Mouse (Mus musculus) adrenal gland, postnatal 14 days (tissue): Measurements from ENCODE around the gene Foxs1. TPM values are rescaled to one million over a fixed set of nuclear protein-coding genes. Genes with fewer than 3 reads are reported as not detected.
A peak's percentile ranks its signal among the peaks of the same experiment; 100 is the strongest.

Experiments
- DNase-seq: peaks from one replicate; pipeline ENCODE4 v3.0.0; 2021; ENCODE audit warnings: mixed read lengths
- long read RNA-seq, 2 experiments: library from polyadenylated mRNA; stranded (forward); transcript quantifications; one replicate each; pipeline ENCODE4 v2.0.0; 2021
- total RNA-seq: library from RNA; stranded (reverse); gene quantifications from 2 replicates; pipeline ENCODE4 v1.2.3, GENCODE M21; 2021

The Foxs1 gene
- total RNA-seq = 3.6 and 6.1 TPM in 2 replicates
- long read RNA-seq, experiment 1, partial matches to known transcripts = 0 of 1 reads
- long read RNA-seq, experiment 1, other reads (novel, unspliced or antisense) = 0 of 1 reads
- long read RNA-seq, experiment 2, partial matches to known transcripts = 0 of 4 reads
- long read RNA-seq, experiment 2, other reads (novel, unspliced or antisense) = 0 of 4 reads

DNA sequence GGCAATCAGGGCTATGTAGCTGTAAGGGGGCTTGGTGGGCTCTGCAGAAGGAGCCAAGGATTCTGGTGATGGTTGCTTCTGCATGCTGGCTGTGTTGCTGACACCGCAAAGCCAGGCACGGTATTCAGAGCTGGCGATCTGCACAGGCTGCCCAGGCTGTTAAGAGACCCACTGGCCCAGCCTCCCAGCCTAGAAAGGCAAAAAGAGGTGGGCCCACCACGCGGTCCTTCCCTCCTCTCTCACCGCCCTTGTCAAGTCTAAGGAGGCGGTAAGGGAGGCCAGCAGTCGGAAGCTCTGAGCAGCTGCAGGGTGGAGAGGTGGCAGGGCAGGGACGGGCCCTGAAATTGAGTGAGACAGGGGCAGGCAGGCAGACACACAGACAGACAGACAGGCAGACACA, at the start of gene Foxs1:
Gene Foxs1 (minus strand): TSS at position 161 of the 400 bp plus-strand sequence.
- DNase-seq = peak; percentile 21

DNA sequence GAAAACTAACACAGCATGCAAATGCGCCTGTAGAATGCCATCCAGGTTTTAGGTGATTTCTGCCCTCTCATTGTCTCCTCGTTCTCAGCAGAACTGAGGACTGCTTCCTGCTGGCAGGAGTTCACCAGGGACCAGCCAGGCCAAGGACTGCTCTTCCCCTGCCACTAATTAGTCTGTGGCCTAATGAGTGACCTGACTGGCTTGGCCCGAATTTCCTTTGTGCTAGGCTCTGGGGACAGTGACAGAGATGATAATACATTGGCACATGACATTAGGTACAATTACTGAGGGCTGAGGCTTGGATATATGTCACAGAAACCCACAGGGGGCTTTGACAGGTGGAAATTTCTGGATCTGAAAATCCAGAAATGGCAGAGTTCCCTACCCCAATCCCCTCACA, 44.0 kb upstream of the Foxs1 start:
- DNase-seq = no peak

DNA sequence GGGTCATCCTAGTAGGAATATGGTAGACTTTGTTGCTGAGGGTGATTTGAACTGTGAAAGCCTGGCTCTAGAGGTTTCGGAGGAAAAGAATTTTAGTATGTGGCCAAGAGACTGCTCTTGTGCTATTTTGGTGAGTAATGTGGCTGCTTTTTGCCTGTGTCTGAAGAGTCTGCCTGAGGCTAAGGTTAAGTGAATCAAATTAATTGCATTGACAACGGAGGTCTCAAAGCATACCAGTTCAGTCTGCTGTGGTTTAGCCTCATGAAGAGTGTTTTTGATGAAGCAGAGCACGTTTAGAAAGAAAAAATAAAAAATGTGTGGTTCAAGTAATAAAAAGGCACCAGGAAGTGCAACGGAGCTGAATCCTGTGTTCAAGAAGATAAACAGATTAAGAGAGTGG, 32.5 kb upstream of the Foxs1 start:
- DNase-seq = no peak

DNA sequence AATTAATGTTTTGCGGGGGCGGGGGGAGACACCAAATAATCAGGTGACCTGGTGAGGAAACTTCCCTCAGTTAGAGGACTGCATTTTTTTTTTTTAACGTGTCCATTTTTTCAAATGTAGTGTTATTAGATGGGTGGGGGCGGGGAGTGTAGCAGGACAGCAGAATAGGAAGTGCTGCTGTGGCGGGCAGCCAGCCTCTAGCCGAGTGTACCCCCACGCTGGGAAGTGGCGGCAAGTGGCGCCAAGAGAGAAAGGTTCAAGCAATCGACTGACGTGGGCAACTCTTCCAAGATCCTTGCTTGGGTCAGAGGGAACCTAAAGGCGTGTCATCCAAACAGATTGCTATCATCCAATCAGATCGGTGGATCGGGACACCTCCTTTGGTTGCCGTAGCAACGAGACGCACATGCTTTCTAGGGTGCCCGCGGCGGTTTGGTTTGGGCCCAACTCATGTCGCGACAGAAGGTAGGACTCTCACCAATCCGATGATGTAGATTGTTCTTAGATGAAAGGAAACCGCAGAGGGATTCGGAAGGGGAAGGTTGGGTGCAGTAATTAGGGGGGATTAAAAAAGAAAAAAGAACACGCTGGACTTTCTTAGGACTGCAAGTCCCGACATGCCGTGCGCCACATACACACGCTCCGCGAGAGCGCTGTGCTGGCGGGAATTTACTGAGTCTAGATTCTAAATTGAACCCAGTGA, 29.2 kb upstream of the Foxs1 start, which contains the start of gene Ttll9:
Gene Ttll9 (plus strand): TSS at position 395 of the 703 bp plus-strand sequence.
- DNase-seq = peak; percentile 86

DNA sequence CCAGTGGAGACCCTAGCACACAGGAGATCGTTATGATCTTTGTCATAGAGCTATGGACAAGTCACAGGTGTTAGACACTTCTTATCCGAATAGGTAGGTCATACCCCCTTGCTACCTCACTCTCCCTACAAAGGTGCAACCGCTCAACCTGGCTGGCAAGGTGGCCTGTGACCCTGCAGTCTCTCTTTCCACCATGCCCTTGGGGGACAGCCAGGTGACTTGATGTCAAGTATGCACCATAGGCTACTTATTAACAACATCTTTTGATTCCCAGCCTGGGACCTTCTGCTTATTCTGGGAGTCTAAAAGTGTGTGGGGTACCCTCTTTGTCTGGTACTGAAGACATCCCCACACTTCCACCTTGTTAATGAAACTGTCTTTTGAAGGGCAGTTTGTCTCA, 25.1 kb upstream of the Foxs1 start:
- no peak for DNase-seq

DNA sequence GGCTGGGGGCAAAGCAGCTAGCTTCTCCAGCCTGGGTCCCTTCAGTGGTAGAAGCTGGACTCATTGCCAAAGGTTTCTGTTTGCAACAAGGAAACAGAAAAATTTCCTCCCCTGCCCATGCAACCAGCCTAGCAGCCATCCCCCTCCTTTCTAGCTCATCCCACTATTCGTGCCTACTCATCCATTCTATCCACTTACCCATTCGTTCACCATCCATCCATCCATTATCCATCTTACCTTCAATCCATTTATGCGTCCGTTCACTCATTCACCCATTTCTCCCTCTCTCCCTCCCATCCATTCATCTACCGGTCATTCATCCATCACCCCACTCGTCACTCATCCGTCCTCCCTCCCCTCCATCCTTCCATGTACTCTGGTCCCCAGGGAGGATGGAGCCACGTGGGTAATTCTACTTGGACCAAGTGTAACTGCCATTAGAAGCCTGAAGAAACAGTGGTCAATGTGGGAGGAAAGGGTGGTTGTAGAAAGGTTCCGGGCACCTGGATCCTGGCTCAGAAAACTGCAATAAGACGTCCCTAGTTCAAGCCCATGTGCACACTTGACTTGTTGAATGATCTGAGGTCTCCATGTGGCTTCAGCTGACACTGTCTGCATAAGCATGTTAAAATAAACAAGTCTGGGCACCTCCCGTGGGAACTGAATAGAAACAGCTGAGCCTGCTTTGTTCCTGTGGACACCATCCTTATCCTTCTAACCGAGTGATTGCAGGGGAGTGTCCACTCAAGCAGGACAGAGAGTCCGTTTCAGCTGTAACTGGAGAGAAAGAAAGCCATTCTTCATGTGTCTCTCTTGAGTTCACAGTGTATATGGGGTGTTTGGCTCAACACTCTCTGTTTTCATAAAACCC, 19.1 kb upstream of the Foxs1 start:
- no peak for DNase-seq

DNA sequence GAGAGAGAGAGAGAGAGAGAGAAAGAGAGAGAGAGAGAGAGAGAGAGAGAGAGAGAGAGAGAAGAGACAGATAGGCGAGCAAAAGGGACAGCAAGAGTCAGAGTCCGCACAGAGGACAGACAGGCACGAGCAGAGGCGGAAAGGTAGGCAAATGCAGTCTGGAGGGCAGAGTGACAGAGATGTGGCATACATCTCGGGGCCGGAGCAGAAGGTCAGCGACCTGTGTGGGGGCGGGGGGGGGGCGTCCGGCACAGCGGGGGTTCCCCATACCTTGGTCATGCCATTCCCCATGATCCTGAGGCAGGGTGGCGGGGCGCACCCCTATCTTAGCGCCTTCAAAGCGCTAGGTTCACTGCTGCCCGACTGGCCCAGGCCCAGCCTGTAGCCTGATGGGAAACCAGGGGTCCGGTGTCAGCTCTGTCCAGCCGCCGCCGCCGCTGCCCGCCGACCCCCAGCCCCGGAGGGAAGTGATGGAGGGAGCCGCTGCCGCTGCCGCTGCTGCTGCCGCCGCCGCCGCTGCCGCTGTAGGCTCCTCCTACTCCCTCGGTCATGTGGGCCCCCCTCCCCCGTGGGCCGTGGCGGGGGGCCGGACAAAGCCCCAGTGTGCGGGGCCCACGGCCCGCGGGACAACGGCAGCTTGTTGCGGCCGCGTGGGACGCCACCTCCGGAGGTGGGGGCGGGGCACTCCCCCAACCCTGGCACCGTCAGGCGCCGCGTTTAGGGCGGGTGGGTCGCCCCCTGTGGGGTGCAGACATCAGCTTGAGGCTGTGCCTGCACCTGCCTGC, 18.2 kb upstream of the Foxs1 start, which contains the start of gene Dusp15:
Gene Dusp15 (minus strand): TSS at position 634 of the 785 bp plus-strand sequence.
- DNase-seq = peak; percentile 59

DNA sequence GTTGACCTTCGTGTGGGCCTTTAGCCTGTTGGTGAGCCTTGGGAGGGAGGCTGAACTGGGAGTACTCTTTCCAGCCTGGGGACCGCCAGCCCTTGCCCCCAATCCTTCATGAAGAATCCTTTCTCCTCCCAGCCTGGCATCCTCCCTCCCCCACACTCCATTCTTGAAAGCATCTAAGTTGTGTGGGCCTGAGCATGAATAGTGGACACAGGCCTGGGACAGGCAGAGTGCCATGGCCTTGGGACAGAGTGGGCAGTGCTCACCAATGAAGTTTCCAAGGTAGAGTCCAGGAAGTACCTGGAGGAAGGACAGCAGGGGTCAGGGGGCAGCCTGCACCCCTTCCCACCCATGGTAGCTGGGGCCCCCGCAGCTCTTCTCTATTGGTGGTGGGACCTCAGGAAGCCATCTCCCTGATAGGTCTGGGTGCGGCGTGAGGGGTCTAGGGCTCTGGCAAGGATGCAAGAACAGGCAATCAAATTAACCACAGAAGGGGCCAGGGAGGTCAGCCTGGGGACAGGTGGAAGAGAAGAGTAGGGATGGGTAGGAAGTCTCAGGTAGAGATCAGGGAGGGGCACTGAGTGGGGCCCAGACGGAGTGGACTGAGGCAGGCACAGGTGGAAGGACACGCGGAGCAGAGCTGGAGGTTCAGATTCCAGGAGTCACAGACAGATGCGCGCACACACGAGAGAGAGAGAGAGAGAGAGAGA, 17.5 kb upstream of the Foxs1 start:
- DNase-seq = peak; percentile 32

DNA sequence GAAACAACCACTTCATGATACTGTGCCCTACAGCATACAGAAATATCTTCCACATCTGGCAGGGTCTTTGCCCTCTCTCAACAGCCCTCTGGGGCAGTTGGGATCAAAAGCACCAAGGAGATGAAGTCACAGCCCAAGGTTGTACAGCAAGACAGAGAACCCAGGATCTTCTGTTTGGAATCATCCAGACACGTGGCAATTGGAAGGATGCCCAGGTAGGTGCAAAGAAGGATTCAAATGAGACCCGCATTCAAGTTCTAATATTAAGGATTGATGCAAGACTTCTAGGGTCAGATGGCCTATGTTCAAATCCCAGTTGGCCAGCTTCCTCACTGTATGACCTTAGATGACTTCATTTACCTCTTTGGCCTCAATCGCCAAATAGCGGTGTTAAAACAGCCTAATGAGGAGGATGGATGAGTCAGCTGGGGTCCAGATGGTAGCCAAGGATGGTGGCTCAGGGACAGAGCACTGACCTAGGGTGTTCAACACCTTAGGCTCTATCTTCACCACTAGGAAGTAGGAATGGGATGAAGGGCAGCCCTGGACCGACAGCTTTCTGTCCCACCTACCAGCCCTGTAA, 15.5 kb upstream of the Foxs1 start:
- no peak for DNase-seq

DNA sequence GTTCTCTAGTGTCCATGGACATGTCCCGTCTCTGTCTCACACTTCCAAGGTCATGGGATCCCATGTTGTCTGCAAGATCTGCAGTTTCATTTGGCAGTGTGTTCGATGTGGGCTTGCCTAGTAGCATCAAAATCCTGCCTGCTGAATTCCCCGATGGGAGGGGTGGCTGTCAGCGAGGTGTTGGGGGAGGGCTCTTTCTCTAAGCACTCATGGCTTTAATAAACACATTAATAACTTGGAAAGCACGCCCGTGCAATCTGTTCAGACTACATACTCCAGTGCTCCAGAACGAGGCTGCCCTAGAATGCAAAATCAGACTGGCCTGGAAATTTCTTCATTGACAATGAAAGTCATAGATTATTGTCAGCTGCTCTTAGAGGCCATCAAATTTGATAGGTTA, 14.1 kb upstream of the Foxs1 start:
- DNase-seq = no peak

DNA sequence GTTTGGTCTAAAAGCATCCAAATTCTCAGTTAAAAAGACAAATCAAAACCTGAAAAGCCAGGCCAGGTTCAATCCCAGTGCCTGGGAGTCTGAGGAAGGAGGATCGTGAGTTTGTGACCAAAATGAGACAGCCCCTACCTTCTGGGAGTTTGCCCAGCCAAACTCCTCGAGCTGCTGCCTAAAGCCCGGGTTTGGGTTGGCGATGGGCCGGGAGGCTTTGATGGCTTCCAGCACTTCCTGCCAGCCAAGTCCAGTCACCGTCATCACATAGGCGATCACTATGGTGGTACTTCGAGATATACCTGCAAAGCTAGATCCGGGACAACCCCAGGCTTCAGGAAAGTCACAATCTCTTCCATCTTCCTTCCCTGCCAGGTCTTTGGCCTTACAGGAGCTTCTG, 11.0 kb upstream of the Foxs1 start:
- DNase-seq = no peak

DNA sequence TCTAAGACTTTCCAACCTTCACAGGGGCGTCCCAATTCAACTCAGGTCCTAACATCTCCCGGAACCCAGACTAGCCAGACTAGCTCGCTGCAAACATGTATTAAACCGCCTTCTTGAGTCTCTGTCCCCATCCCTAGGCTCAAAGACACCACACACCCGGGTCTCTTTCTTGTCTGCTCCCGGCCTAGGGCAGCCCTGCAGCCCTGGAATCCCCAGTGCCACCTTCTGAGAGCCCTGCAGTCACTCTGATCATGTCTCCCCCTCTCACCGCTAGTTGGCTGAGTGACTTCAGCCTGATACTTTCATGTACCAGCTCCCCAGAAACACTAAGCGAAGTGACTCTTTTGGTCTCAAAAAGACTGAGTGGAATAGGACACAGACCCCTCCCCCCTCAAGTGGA, 10.6 kb upstream of the Foxs1 start:
- DNase-seq = no peak

DNA sequence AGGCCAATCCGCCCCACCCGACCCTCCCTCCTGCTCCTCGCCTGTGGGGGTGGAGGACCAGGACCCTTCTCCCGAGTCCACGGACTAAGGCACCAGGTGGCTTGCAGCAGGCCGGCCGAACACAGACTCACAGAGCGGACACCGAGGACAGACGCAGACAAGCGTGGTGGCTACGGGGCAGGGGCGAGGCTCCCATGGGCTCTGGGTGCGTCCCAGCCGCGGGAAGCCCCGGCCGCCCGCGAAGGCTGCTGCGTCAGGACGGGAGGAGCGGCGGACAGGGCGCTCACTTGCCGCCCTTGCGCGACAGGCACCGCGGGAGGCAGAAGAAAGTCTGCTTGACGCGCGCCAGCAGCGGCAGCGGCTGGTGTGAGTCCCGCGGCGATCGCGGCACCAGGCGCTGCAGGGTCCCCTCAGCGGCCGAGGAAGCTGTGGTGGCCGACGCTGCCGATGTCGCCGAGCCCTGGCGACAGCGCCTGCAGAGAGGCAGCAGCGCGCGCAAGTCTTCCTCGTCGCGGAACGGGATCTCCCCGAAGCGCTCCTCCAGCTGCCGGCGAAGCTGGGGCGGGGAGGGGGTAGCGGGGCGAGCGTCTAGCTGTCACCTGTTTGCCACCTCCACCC, 10.0 kb upstream of the Foxs1 start:
- peak; percentile 57 for DNase-seq

DNA sequence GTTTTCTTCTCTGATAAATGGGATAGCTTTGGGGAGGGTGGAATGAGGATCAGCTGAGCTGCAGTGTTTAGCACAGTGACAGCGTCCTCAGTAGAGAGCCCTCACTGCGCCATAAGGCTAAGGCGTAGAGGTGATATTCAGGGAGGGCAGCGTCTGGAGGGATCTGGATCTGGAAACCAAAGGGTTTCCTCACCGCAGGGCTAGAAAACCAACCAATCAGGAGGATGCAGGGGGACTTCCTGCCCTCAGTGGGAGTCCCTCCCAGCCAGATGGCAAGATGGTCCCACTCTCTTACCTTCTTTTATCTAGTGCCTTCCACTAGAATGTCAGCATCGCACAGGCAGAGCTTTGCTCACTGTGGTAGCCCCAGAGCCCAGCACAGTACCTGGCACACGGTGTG, 8.8 kb upstream of the Foxs1 start:
- no peak for DNase-seq

DNA sequence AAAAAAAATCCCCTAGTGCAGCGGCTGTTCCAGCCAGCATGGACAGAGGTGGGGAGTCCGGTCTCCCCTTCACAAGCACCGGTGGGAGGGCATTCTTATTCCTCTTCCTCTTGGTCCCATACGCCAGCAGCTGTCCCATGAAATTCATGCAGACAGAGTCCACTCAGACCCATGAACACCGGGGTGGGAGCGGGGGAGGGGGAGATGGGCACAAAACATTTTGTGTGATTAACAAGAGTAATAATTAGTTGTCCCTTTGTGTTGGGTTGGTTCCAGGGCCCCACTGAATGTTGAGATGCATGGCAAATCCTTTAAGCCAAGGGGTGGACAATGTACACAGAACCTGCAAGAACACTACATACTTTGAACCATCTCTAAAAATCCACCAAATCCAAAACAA, 8.1 kb upstream of the Foxs1 start:
- no peak for DNase-seq

DNA sequence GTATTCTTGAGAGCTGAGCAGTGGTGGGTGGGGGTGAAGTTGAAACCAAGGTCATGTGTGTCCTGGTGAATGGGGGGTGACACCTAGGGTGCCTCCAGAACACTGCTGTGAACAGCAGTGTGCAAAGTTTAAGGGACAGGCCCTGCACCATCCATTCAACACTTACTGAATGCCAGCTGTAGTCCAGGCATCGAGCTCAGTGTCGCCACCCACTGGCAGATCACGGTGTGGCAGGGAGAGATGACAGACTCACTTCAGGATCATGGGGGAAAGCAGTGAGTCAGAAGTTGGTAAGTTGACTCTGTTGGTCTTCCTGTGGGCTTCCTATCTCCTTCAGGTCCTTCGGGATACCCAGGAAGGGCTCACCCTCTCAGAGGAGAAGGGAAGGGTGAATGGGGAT, 6.8 kb upstream of the Foxs1 start:
- DNase-seq = peak; percentile 84

DNA sequence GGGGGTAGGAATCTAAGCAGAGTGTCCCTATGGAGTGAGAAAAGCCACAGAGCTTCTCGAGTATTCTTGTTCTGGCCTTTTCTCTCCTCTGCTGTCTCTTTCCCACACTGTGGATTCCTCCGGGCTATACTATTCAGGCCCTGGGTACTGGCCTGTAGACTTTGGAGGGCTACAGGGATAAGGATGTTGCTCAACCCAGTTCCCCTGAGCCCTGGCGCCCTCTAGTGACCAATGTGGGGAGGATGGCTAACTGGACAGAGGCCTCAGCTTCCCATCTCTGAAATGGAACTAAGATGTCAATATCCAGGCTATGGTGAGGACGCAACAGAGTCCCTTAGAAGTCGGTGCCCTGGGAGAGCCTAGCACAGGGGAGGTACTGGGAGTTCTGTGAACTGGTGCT, 606 bp upstream of the Foxs1 start:
- DNase-seq = peak; percentile 78

DNA sequence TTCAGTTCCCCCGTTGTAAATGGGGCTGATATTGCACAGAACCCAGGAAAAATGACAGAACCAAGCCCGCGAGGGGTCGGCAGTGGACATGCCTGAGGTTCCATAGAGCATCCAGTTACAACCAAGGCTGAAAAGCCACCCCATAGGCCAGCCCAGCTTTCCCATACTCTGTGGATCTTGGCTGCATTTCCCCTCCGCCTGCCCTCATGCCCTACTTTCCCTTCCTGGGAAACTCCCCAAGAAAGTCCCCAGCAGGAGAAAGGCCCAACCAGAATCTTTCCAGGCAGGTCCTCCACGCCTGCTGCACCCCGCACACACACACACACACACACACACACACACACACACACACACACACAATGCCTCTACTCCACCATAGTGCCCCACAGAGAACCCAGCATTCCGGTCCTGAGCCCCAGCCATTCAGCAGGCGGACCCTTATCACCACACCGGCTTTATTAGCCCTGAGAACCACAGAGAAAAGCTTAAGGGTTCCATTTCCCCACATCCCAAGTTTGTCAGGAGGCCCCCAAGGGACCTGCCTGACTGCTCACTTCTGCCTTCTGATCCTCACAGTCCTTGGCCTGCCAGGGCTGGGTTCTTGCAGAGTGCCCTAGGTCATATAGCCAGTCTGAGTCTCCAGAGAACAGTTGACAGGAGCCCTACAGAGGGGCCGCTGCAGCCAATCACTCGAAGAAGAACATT, 1.4 kb downstream of the Foxs1 start:
- peak; percentile 19 for DNase-seq

DNA sequence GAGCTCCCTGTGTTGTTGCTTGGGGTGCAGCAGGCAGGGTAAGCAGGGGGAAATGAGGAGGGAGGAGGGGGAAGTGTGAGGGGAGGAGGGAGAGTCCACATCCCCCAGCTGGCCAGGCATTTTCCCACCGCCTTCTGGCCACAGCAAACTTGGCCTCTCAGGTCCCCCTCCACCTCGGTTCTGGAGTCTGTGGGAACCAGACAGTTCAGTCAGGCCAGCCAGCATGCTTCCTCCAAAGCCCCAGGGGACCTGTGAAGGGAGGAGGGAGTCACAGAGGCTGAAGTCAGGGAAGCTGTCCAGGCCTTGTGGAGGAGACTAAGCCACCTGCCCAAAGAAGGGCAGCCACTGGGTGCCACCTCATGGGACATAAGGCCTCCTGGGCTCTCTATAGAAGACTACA, 2.7 kb downstream of the Foxs1 start:
- no peak for DNase-seq

DNA sequence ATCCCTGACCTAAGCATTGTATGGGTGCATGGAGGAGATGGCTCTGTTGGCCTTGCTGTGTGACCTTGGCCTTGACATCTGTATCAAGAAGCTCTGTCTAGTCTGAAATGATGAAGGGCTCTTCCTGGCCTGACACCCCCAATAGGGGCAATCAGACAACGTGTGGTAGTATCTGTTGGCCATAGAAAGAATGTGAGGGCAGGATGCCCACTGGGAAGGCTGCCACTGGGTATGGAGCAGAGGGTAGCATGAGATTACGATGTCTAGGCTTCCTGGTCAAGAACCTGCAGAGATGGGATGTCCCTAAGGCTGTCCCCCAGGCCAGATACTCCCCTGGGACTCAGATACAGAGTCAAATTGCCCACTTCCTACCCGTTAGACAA, 4.0 kb downstream of the Foxs1 start:
- no peak for DNase-seq
